Mouse (Mus musculus) forebrain, postnatal 0 days (tissue): ENCODE measurements around the gene Spire2. TPM values are rescaled to one million over a fixed set of nuclear protein-coding genes. Genes with fewer than 3 reads are reported as not detected.

Experiments used
- ATAC-seq: fragments of 200-750 bp; cut with Nextera tagmentation; 2 replicates; pipeline ENCODE4 v1.8.0; 2017; ENCODE audit warnings: mild to moderate bottlenecking, moderate library complexity
- DNase-seq: peaks from one replicate; pipeline ENCODE4 v3.0.0-alpha.2; 2015
- H3K27ac ChIP-seq: fragments of 300-500 bp; sonication (generic); 2 replicates; pipeline ENCODE4 v1.5.1; 2014; ENCODE audit warnings: low read depth, mild to moderate bottlenecking, antibody characterized with exemption, low read length, moderate library complexity, mixed read lengths
- H3K27me3 ChIP-seq: fragments of 300-500 bp; sonication (generic); 2 replicates; pipeline ENCODE4 v1.6.1; 2014; ENCODE audit warnings: mild to moderate bottlenecking, low read length, mixed read lengths; ENCODE audit not compliant: insufficient read depth
- H3K36me3 ChIP-seq: fragments of 300-500 bp; sonication (generic); 2 replicates; pipeline ENCODE4 v1.6.1; 2014; ENCODE audit warnings: mild to moderate bottlenecking, moderate library complexity; ENCODE audit not compliant: insufficient read depth
- H3K4me1 ChIP-seq: fragments of 300-500 bp; sonication (generic); 2 replicates; pipeline ENCODE4 v1.6.1; 2014; ENCODE audit warnings: antibody characterized with exemption; ENCODE audit not compliant: insufficient read depth
- H3K4me2 ChIP-seq: fragments of 300-500 bp; sonication (generic); 2 replicates; pipeline ENCODE4 v1.6.1; 2014; ENCODE audit warnings: low read depth, mild to moderate bottlenecking, moderate library complexity
- H3K4me3 ChIP-seq: fragments of 300-500 bp; sonication (generic); 2 replicates; pipeline ENCODE4 v1.5.1; 2014; ENCODE audit warnings: low read depth, low read length, mixed read lengths
- H3K9ac ChIP-seq: fragments of 300-500 bp; sonication (generic); 2 replicates; pipeline ENCODE4 v1.6.1; 2014; ENCODE audit warnings: mild to moderate bottlenecking
- H3K9me3 ChIP-seq: fragments of 300-500 bp; sonication (generic); 2 replicates; pipeline ENCODE4 v1.6.1; 2016; ENCODE audit warnings: low read length
- CTCF ChIP-seq: sonication (generic); IDR thresholded peaks from 2 replicates; pipeline ENCODE4 v1.5.1; 2016; ENCODE audit warnings: antibody characterized with exemption, control low read depth, low read depth
- WGBS: fragments of 180-500 bp; shearing (Covaris S2); extraction: QIAGEN DNeasy Blood & Tissue Kit; methylation state at CpG from one replicate; pipeline ENCODE4 v1.1.7; 2014; 5-methylcytosine and 5-hydroxymethylcytosine counted together
- polyA plus RNA-seq: library from polyadenylated mRNA; unstranded; fragments of >200 nt; fragmentation: Nextera tagmentation; extraction: Ambion mirVana; gene quantifications from 2 replicates; pipeline ENCODE4 v1.2.1, GENCODE M21; 2015
- total RNA-seq: library from RNA; depleted of rRNA; stranded (reverse); fragments of >200 nt; gene quantifications from 2 replicates; pipeline ENCODE4 v1.2.3, GENCODE M21; 2014

Spire2 gene
- total and polyA plus RNA-seq, 2 experiments from 2014 or later = 24.2 to 37.0 TPM

- Histone ChIP-seq H3K27ac (0 out of 2 replicates have a peak overlapping the region, but pooled peaks have one; percentile 98), H3K4me1 (peaks cover 14% of the 10 kb centered on the region; the same call in 1 of the 2 replicates), H3K36me3 (no peaks in the 10 kb centered on the region), H3K27me3 (no peaks in the 10 kb centered on the region), H3K9me3 (no peaks in the 10 kb centered on the region), H3K9ac (0 out of 2 replicates have a peak overlapping the region, but pooled peaks have one; percentile 99), H3K4me2 (peak overlapping the region; percentile 90), H3K4me3 (no peak overlapping the region)
- DNase-seq (no peak), ATAC-seq (no peak)
- WGBS = 71% methylated on average over 9 of the region's 9 CpGs
- no peak for TF ChIP-seq CTCF
Observed at GRCm38 (mm10) chr8:123408586-123409544, 76.4 kb downstream of the Spire2 start.

- H3K9ac ChIP-seq = peak overlapping the region; percentile 99
- H3K36me3 ChIP-seq = no peaks in the 10 kb centered on the region
- peak overlapping the region; percentile 98 for H3K27ac ChIP-seq
- no peak for TF ChIP-seq CTCF
- ATAC-seq = no peak
- peak overlapping the region; percentile 72 for H3K4me3 ChIP-seq
- peak overlapping the region; percentile 90 for H3K4me2 ChIP-seq
- H3K4me1 ChIP-seq = peaks cover 14% of the 10 kb centered on the region; the same call in 1 of the 2 replicates
- no peaks in the 10 kb centered on the region for H3K27me3 ChIP-seq
- no peaks in the 10 kb centered on the region for H3K9me3 ChIP-seq
- DNase-seq = peak; percentile 78
- 11% methylated on average over 8 of the region's 8 CpGs for WGBS
Observed at GRCm38 (mm10) chr8:123410049-123410587, 77.6 kb downstream of the Spire2 start.

GRCm38 (mm10) chr8:123410788-123411187, 78.3 kb downstream of the Spire2 start:
- peak overlapping the region; percentile 98 for H3K27ac ChIP-seq
- H3K27me3 ChIP-seq = no peaks in the 10 kb centered on the region
- ATAC-seq (peak; percentile 10), DNase-seq (no peak)
- H3K9me3 ChIP-seq = no peaks in the 10 kb centered on the region
- 3% methylated on average over 11 of the region's 11 CpGs for WGBS
- peaks cover 14% of the 10 kb centered on the region; the same call in 1 of the 2 replicates for H3K4me1 ChIP-seq
- H3K4me3 ChIP-seq = peak overlapping the region; percentile 72
- TF ChIP-seq CTCF = no peak
- no peaks in the 10 kb centered on the region for H3K36me3 ChIP-seq
- H3K4me2 ChIP-seq = peak overlapping the region; percentile 90
- peak overlapping the region; percentile 99 for H3K9ac ChIP-seq

- Histone ChIP-seq H3K36me3 (no peaks in the 10 kb centered on the region), H3K4me2 (peak within 1 kb of the TSS; percentile 90), H3K27ac (peak within 1 kb of the TSS; percentile 98), H3K4me3 (peak within 1 kb of the TSS; percentile 72), H3K9me3 (no peaks in the 10 kb centered on the region), H3K4me1 (peaks cover 14% of the 10 kb centered on the region; the same call in 1 of the 2 replicates), H3K9ac (peak within 1 kb of the TSS; percentile 99), H3K27me3 (no peaks in the 10 kb centered on the region)
- DNase-seq (peak; percentile 98), ATAC-seq (peak; percentile 93)
- peak; percentile 26 for TF ChIP-seq CTCF
- WGBS = 0% methylated on average over 29 of the region's 29 CpGs
Observed at GRCm38 (mm10) chr8:123411246-123411645, 78.7 kb downstream of the Spire2 start, which contains the start of gene Tubb3. TSS of gene Tubb3 (plus strand) at chr8:123411424.

GRCm38 (mm10) chr8:123411781-123412327, 79.3 kb downstream of the Spire2 start:
- TF ChIP-seq CTCF = no peak
- H3K27ac ChIP-seq = peak overlapping the region; percentile 98
- ATAC-seq (peak; percentile 49), DNase-seq (peak; percentile 77)
- 2% methylated on average over 16 of the region's 16 CpGs for WGBS
- peak overlapping the region; percentile 90 for H3K4me2 ChIP-seq
- peaks cover 1% of the 10 kb centered on the region; the same call in 1 of the 2 replicates for H3K36me3 ChIP-seq
- no peaks in the 10 kb centered on the region for H3K9me3 ChIP-seq
- H3K4me1 ChIP-seq = peaks cover 14% of the 10 kb centered on the region; the same call in 1 of the 2 replicates
- peak overlapping the region; percentile 99 for H3K9ac ChIP-seq
- no peaks in the 10 kb centered on the region for H3K27me3 ChIP-seq
- peak overlapping the region; percentile 72 for H3K4me3 ChIP-seq

GRCm38 (mm10) chr8:123412560-123413170, 80.2 kb downstream of the Spire2 start:
- peaks cover 14% of the 10 kb centered on the region; the same call in 1 of the 2 replicates for H3K4me1 ChIP-seq
- DNase-seq (peak; percentile 91), ATAC-seq (peak; percentile 26)
- H3K27me3 ChIP-seq = no peaks in the 10 kb centered on the region
- under 1% methylated on average over 11 of the region's 12 CpGs for WGBS
- no peak for TF ChIP-seq CTCF
- H3K4me2 ChIP-seq = peak overlapping the region; percentile 90
- H3K9me3 ChIP-seq = no peaks in the 10 kb centered on the region
- H3K9ac ChIP-seq = peak overlapping the region; percentile 99
- peaks cover 8% of the 10 kb centered on the region; the same call in 1 of the 2 replicates for H3K36me3 ChIP-seq
- H3K27ac ChIP-seq = peak overlapping the region; percentile 98
- peak overlapping the region; percentile 72 for H3K4me3 ChIP-seq
